Mouse (Mus musculus) small intestine, adult 2 months (tissue): ENCODE measurements around the gene Rab6a. TPM values are rescaled to one million over a fixed set of nuclear protein-coding genes. Genes with fewer than 3 reads are reported as not detected.
A peak's percentile ranks its signal among the peaks of the same experiment; 100 is the strongest.

Experiments used
- H3K27ac ChIP-seq: fragments of 200-500 bp; 2 replicates; pipeline ENCODE4 v1.5.1; 2012; ENCODE audit warnings: low read depth, low read length, control low read depth, inconsistent platforms; ENCODE audit not compliant: insufficient read depth
- H3K27me3 ChIP-seq: fragments of 200-500 bp; 2 replicates; pipeline ENCODE4 v1.6.1; 2012; ENCODE audit warnings: mild to moderate bottlenecking, moderate library complexity, low read length, inconsistent platforms; ENCODE audit not compliant: control insufficient read depth, insufficient read depth
- H3K36me3 ChIP-seq: fragments of 200-500 bp; 2 replicates; pipeline ENCODE4 v1.6.1; 2012; ENCODE audit warnings: mild to moderate bottlenecking, low read length, control low read depth, inconsistent platforms; ENCODE audit not compliant: control insufficient read depth, insufficient read depth
- H3K4me1 ChIP-seq: fragments of 200-500 bp; 2 replicates; pipeline ENCODE4 v1.6.1; 2012; ENCODE audit warnings: low read length, inconsistent platforms, mixed read lengths; ENCODE audit not compliant: control insufficient read depth, insufficient read depth, insufficient read length
- H3K4me3 ChIP-seq: fragments of 200-500 bp; 2 replicates; pipeline ENCODE4 v1.5.1; 2012; ENCODE audit warnings: low read depth, mild to moderate bottlenecking, control low read depth, inconsistent platforms, low read length, moderate library complexity
- CTCF ChIP-seq: fragments of 200-500 bp; IDR thresholded peaks from 2 replicates; pipeline ENCODE4 v1.5.1; 2012; ENCODE audit warnings: low read depth, mild to moderate bottlenecking, control low read depth, inconsistent platforms, low read length, moderate library complexity, mixed read lengths; ENCODE audit not compliant: insufficient replicate concordance, insufficient read length; ENCODE audit errors: extremely low read depth
- POLR2A ChIP-seq: fragments of 200-500 bp; IDR thresholded peaks from 2 replicates; pipeline ENCODE4 v1.6.1; 2012; ENCODE audit warnings: low read depth, mild to moderate bottlenecking, control low read depth, inconsistent platforms, low read length, moderate library complexity
- WGBS: fragments of 180-500 bp; shearing (Covaris S2); methylation state at CpG from one replicate; pipeline ENCODE4 v1.1.7; 2018; 5-methylcytosine and 5-hydroxymethylcytosine counted together
- polyA plus RNA-seq: library from polyadenylated mRNA; depleted of rRNA; stranded (reverse); fragments of >200 nt; gene quantifications from 2 replicates; pipeline ENCODE4 v1.2.3, GENCODE M21; 2012

Gene Rab6a
- polyA plus RNA-seq, 1 experiment: 44.3 TPM

DNA sequence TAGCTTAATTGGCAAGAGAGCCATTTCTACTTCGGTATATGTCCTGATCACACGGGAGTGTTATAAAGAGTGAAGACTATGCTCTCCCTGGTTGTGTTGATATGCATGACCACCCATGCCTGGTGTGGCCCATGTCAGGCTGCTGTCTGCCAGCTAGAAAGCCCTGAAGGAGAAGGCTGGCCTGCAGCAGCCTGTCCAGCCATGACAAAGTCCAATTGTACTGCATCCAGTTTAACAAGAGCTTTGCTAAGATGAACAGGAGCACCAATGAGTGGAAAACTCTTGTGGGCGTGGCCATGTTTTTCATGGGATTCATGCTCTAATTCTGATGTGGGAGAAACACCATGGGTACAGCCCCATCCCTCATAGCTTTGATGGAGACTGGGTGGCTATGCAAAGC lies 17.3 kb downstream of the Rab6a start:
- no peak for TF ChIP-seq POLR2A
- TF ChIP-seq CTCF: no peak
- Histone ChIP-seq H3K27me3 (no peaks in the 10 kb centered on the region), H3K36me3 (peaks cover 7% of the 10 kb centered on the region), H3K4me1 (no peaks in the 10 kb centered on the region), H3K27ac (no peak overlapping the region), H3K4me3 (no peak overlapping the region)
- 70% methylated on average over 3 of the region's 3 CpGs for WGBS

DNA sequence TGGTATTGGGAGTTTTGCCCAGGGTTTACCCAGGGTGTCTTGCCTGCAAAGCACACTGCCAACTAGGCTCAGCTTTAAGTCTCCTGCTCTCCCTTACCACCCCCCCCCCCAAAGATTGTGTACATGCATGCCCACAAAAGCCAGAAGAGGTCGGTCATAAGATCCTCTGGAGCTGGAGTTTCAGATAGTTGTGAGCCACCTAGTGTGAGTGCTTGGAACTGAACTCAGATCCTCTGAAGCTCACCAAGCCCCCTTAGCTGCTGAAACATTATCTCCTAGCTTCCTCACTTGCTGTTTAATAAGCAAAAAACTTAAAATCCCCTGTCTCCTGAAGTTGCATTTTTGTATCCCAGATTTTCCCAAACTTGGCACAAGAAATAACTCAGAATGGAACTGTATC lies 30.4 kb downstream of the Rab6a start:
- peak; percentile 17; the same call in 1 of the 2 replicates for TF ChIP-seq CTCF
- no peak for TF ChIP-seq POLR2A
- no peaks in the 10 kb centered on the region for H3K4me1 ChIP-seq
- no peak overlapping the region for H3K4me3 ChIP-seq
- H3K27me3 ChIP-seq: no peaks in the 10 kb centered on the region
- 9% methylated on average over 1 of the region's 1 CpGs for WGBS
- H3K27ac ChIP-seq: no peak overlapping the region
- peaks cover 30% of the 10 kb centered on the region for H3K36me3 ChIP-seq

DNA sequence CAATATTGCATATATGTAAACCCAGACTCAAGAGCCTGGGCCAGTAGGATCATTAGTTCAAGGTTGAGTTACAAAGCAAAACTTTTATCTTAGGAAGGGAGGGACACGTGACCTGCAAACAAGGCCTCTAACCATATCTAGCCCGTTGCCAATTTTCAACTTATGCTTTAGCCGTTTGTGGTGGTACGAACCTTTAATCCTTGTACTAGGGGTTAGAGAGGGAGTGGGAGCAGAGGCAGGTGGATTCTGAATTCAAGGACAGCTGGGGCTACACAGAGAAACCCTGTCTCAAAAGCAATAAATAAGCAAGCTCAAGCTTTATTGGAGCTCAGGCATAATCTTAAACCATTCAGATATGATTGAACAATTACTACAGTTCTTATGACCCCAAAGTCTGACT lies 35.2 kb downstream of the Rab6a start:
- Histone ChIP-seq H3K27me3 (no peaks in the 10 kb centered on the region), H3K27ac (no peak overlapping the region), H3K4me3 (no peak overlapping the region), H3K36me3 (peaks cover 16% of the 10 kb centered on the region), H3K4me1 (no peaks in the 10 kb centered on the region)
- TF ChIP-seq POLR2A (no peak), CTCF (no peak)
- WGBS: 32% methylated on average over 4 of the region's 4 CpGs

DNA sequence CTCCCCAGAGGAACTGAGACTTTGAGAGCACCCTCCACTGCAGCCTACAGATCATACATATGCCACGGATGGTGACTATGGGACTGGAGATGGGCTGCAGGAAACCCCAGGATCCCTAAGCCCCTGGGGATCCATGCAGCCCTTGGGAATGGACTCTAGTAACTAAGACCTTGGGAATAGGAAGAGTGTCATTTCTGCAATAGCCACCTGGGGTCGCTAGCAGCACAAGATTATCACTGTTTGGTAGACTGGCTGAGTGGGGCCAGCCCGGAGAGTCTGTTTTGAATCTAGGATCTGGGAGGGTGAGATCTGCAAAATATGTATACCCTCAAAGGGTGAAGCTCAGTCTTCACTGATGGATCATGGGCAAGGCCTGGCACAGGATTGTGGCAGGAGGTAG lies 37.9 kb downstream of the Rab6a start:
- H3K27me3 ChIP-seq: no peaks in the 10 kb centered on the region
- no peak overlapping the region for H3K27ac ChIP-seq
- no peaks in the 10 kb centered on the region for H3K4me1 ChIP-seq
- H3K4me3 ChIP-seq: no peak overlapping the region
- H3K36me3 ChIP-seq: peaks cover 10% of the 10 kb centered on the region
- WGBS: 31% methylated on average over 3 of the region's 3 CpGs
- TF ChIP-seq CTCF (peak; percentile 59; the same call in 1 of the 2 replicates), POLR2A (no peak)

DNA sequence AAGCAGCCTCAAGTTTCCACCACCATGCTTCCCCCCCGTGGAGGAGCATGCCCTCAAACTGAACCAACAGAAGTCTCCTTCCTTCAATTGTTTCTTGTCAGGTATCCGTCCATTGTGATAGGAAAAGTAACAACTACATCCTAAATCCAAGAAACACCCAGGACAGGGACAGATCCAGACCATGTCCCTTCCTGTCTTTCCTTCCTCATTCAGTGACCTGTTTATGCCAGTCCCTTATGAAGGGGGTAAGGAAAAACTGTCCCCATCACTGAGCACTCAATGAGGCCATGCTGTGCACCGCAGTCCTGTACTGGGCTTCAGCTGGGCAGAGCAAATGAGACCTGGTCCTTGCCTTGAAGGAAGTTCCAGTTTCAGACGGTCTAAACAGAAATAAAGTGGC lies 41.9 kb downstream of the Rab6a start:
- H3K4me1 ChIP-seq: no peaks in the 10 kb centered on the region
- H3K27ac ChIP-seq: no peak overlapping the region
- H3K36me3 ChIP-seq: peaks cover 1% of the 10 kb centered on the region; the same call in 1 of the 2 replicates
- 75% methylated on average over 4 of the region's 4 CpGs for WGBS
- H3K27me3 ChIP-seq: no peaks in the 10 kb centered on the region
- H3K4me3 ChIP-seq: no peak overlapping the region
- TF ChIP-seq POLR2A (no peak), CTCF (no peak)

DNA sequence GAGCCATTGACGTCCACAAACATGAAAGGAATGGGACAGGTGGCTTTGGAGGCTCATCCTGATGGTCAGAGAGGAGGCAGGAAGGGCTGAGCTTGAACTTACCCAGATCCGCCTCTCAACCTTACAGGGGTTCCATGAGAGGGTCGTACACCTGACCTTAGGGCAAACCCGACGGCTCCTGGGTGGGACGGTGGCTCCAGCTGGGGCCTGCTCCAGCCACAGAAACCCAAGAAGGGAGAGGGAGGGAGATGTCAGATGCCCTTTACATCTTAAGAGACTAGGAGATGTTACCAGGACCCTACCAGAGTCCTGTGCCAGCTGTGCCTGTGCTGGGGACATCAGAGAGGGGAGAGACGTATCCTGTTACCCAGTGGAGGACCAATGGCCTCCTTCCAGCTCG lies 42.6 kb downstream of the Rab6a start:
- no peak overlapping the region for H3K27ac ChIP-seq
- H3K36me3 ChIP-seq: 0 out of 2 replicates have a peak, but pooled peaks cover 1% of the 10 kb centered on the region
- WGBS: 79% methylated on average over 8 of the region's 8 CpGs
- no peak overlapping the region for H3K4me3 ChIP-seq
- H3K27me3 ChIP-seq: no peaks in the 10 kb centered on the region
- no peak for TF ChIP-seq POLR2A
- no peak for TF ChIP-seq CTCF
- no peaks in the 10 kb centered on the region for H3K4me1 ChIP-seq

DNA sequence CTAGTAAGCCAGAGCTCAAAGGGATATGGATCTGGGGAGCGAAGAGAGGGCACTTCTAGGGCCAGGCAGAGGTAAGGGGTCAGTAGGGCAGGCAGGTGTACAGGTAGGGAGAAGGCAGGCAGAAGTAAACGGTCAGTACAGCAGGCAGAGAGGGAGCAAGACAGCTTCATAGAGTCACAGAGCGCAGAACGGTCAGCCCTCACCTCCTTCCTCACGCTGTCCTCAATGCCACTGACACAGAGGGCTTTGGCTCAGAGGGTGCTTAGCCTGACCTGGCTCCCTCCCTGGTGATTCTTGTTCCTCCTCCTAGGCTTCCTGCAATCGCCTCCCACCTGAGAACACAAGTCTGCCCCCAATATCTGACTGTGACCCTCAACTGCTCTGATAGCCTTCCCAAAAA lies 43.2 kb downstream of the Rab6a start:
- H3K27ac ChIP-seq: no peak overlapping the region
- 79% methylated on average over 6 of the region's 6 CpGs for WGBS
- no peak for TF ChIP-seq POLR2A
- TF ChIP-seq CTCF: no peak
- no peaks in the 10 kb centered on the region for H3K4me1 ChIP-seq
- H3K36me3 ChIP-seq: 0 out of 2 replicates have a peak, but pooled peaks cover 1% of the 10 kb centered on the region
- no peak overlapping the region for H3K4me3 ChIP-seq
- H3K27me3 ChIP-seq: no peaks in the 10 kb centered on the region

DNA sequence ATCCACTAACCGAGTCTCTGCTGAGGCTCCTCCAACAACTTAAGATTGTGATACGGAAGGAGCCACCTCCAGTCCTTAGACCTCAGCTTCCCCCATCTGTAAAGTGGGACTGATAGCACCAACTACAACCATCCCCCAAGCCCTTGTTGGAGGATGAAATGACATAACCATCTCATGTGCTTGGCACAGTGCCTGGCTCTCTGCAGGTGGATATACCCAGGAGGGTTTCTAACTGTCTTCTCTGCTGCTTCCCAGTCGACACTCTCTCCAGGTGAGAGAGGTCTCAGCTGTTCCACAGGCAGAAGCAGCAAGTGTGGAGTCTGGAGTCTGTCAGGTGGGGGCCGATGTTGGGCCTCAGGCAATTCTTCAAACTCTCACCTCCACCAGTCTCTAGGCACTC lies 43.8 kb downstream of the Rab6a start:
- H3K4me3 ChIP-seq: no peak overlapping the region
- WGBS: 41% methylated on average over 4 of the region's 4 CpGs
- no peak for TF ChIP-seq POLR2A
- H3K27me3 ChIP-seq: no peaks in the 10 kb centered on the region
- 0 out of 2 replicates have a peak, but pooled peaks cover 1% of the 10 kb centered on the region for H3K36me3 ChIP-seq
- no peaks in the 10 kb centered on the region for H3K4me1 ChIP-seq
- H3K27ac ChIP-seq: no peak overlapping the region
